Comparison of ENCODE assay signal across 12 mouse cellular contexts in the genomic region with DNA sequence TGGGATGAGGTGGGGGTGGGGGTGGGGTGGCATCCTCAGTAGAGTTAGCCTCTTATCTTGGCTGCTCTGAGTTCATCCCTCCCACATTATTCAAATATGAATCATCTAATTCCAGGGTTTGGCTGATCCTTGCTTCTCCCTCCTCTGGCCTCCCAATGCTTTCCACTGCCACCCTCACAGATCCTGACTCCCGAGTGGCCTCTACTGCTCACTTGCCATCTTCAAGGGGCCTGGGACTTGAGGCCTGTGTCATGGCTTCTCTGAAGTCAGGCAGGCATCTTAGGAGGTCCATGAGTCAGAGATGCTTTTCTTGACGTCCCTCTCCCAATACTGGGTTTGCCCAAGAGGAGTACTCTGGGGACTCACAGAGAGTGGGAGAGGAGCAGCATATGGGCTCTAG. TPM values are rescaled to one million over a fixed set of nuclear protein-coding genes. Genes with fewer than 3 reads are reported as not detected.
DNase-seq lines count a peak whose midpoint lies in the region; ATAC-seq and TF ChIP-seq lines count a peak whose summit lies in the region.
"Had no signal": no experiment of that assay in that cellular context is flagged by ENCODE, and none has a peak within 500 bp of the region (broad histone marks: within the 10 kb centered on the region; RNA-seq: fewer than 3 reads in every experiment).

No protein-coding gene starts in this region.

- peaks cover 61% of the 10 kb centered on the region for H3K27me3 ChIP-seq in heart, embryonic 13.5 days (replicated peaks)
- H3K27me3 ChIP-seq in Patski: peaks cover 3% of the 10 kb centered on the region
- H3K27me3 ChIP-seq in forebrain, postnatal 0 days (ENCODE audit: insufficient read depth, low read length): no peaks in the 10 kb centered on the region

- no peaks in the 10 kb centered on the region for H3K36me3 ChIP-seq in heart, embryonic 13.5 days
- H3K36me3 ChIP-seq in forebrain, postnatal 0 days (ENCODE audit: insufficient read depth): no peaks in the 10 kb centered on the region
- H3K36me3 ChIP-seq: G1E had no signal

- peaks cover 21% of the 10 kb centered on the region for H3K4me1 ChIP-seq in heart, embryonic 13.5 days
- 0 out of 2 replicates have a peak, but pooled peaks cover 9% of the 10 kb centered on the region for H3K4me1 ChIP-seq in forebrain, postnatal 0 days (ENCODE audit: insufficient read depth)

- no peak overlapping the region for H3K9ac ChIP-seq in heart, embryonic 13.5 days
- peak overlapping the region; percentile 39; the same call in 1 of the 2 replicates for H3K9ac ChIP-seq in forebrain, postnatal 0 days
- H3K9ac ChIP-seq: lung, embryonic 14.5 days had no signal

- DNase-seq in heart, postnatal 25 days (ENCODE audit: low spot score): no peak
- DNase-seq in Patski (ENCODE audit: low read depth, low spot score): no peak
- DNase-seq in forebrain, postnatal 0 days: no peak
- DNase-seq in neural tube, embryonic 10.5 days (ENCODE audit: extremely low spot score, low spot score): peak; percentile 22
- no peak for DNase-seq in kidney, postnatal 25 days
- no peak for DNase-seq in kidney, adult 11 months
- DNase-seq in right cerebral cortex, postnatal 36 days (ENCODE audit: low spot score in 2 of 2): no peak
- DNase-seq: lung, embryonic 14.5 days had no signal

- no peak overlapping the region for H3K4me3 ChIP-seq in heart, embryonic 13.5 days
- H3K4me3 ChIP-seq in forebrain, postnatal 0 days (ENCODE audit: low read depth, low read length): peak overlapping the region; percentile 64

- peak overlapping the region; percentile 93; the same call in 1 of the 2 replicates for H3K4me2 ChIP-seq in heart, embryonic 13.5 days
- peak overlapping the region; percentile 88 for H3K4me2 ChIP-seq in forebrain, postnatal 0 days (ENCODE audit: low read depth)

- in situ Hi-C loops in Patski (cut with MboI; ENCODE audit: low pct_unique_long_range_greater_than_20kb): no loop called here

- ATAC-seq in heart, embryonic 13.5 days (ENCODE audit: extremely low read depth, insufficient number of reproducible peaks, low FRiP score, low TSS enrichment): 0 out of 2 replicates have a peak, but pooled peaks have one; percentile 37
- peak; percentile 46 for ATAC-seq in Patski
- ATAC-seq in forebrain, postnatal 0 days: no peak

- intact Hi-C loops in heart, postnatal 25 days (cut with DNase I): no loop called here

- POLR2A ChIA-PET in Patski (lab: Charles Lee): no interaction called here

- CTCF ChIA-PET in Patski (lab: Charles Lee): interaction anchor here (1.3 kb wide), 1 partner anchor 31 kb away, joined by 3 read pairs; no protein-coding TSS in a partner anchor

- H3K9me3 ChIP-seq in heart, embryonic 13.5 days: no peaks in the 10 kb centered on the region
- no peaks in the 10 kb centered on the region for H3K9me3 ChIP-seq in forebrain, postnatal 0 days (ENCODE audit: low read length)
- H3K9me3 ChIP-seq: G1E had no signal

- no peak for TF ChIP-seq CTCF in Patski (IDR thresholded peaks at IDR 0.05)
- no peak for TF ChIP-seq CTCF in forebrain, postnatal 0 days (IDR thresholded peaks at IDR 0.05; ENCODE audit: low read depth)

- 33% methylated on average over 2 of the region's 2 CpGs for WGBS in heart, embryonic 13.5 days
- WGBS in forebrain, postnatal 0 days: 29% methylated on average over 2 of the region's 2 CpGs

- 0 out of 2 replicates have a peak overlapping the region, but pooled peaks have one; percentile 3 for H3K27ac ChIP-seq in heart, embryonic 13.5 days (replicated peaks)
- no peak overlapping the region for H3K27ac ChIP-seq in forebrain, postnatal 0 days (ENCODE audit: low read depth, low read length)

RNA-seq across cellular contexts. Expression of a gene that starts 1.7 kb away (rescaled TPM):
- 1.2 TPM in 2 replicates for polyA plus RNA-seq in heart, embryonic 13.5 days (2015; fragmentation: Nextera tagmentation; extraction: Ambion mirVana)
- 1 to 10 TPM; 2.8 to 3.6 TPM for total RNA-seq in heart, postnatal 25 days (2021)
- 4.2 TPM for polyA plus RNA-seq in Patski (2021)
- total RNA-seq in forebrain, postnatal 0 days (2014; rRNA removed): 24.4 and 38.1 TPM in 2 replicates
- polyA plus RNA-seq in forebrain, postnatal 0 days (2015; fragmentation: Nextera tagmentation; extraction: Ambion mirVana): 3.2 and 6.4 TPM in 2 replicates
- total RNA-seq: hematopoietic stem cell, adult 5-6 weeks; neutrophil, adult 5-6 weeks had no signal
- polyA plus RNA-seq: G1E had no signal

RNA-seq across cellular contexts. Expression of a gene that starts 17.1 kb away (rescaled TPM):
- not detected in 2 replicates for polyA plus RNA-seq in heart, embryonic 13.5 days (2015; fragmentation: Nextera tagmentation; extraction: Ambion mirVana)
- total RNA-seq in heart, postnatal 25 days (2021): not detected
- not detected for polyA plus RNA-seq in Patski (2021)
- 0.10 TPM in 1 of 2 replicates, not detected in the other for total RNA-seq in forebrain, postnatal 0 days (2014; rRNA removed)
- not detected in 2 replicates for polyA plus RNA-seq in forebrain, postnatal 0 days (2015; fragmentation: Nextera tagmentation; extraction: Ambion mirVana)
- total RNA-seq: hematopoietic stem cell, adult 5-6 weeks; neutrophil, adult 5-6 weeks had no signal
- polyA plus RNA-seq: G1E; lung, embryonic 14.5 days had no signal
